Mouse (Mus musculus): ENCODE results near the gene Cd48. TPM values are rescaled to one million over a fixed set of nuclear protein-coding genes. Genes with fewer than 3 reads are reported as not detected.
A peak's percentile ranks its signal among the peaks of the same experiment; 100 is the strongest.
"Not testable (repeated sequence)": the region's sequence is repeated elsewhere in the genome, so short reads cannot be mapped to it uniquely, and the experiment has no call there.

Cd48 gene
- total RNA-seq, 2 experiments from 2014 or later, result 138 to 167 TPM

GRCm38 (mm10) chr1:171687320-171687719, 5.5 kb downstream of the Cd48 start:
- ATAC-seq (replicated peaks; ENCODE audit: poor library complexity, severe bottlenecking), result peak; percentile 93

- ATAC-seq (replicated peaks; ENCODE audit: poor library complexity, severe bottlenecking), result no peak
Measured at GRCm38 (mm10) chr1:171693918-171694317, 12.1 kb downstream of the Cd48 start.

- ATAC-seq (replicated peaks; ENCODE audit: poor library complexity, severe bottlenecking), result peak; percentile 96
Measured at GRCm38 (mm10) chr1:171698983-171699382, 17.2 kb downstream of the Cd48 start.

- ATAC-seq (replicated peaks; ENCODE audit: poor library complexity, severe bottlenecking), result not testable (repeated sequence)
Measured at GRCm38 (mm10) chr1:171713736-171714135, 31.9 kb downstream of the Cd48 start.

GRCm38 (mm10) chr1:171715434-171715833, 33.6 kb downstream of the Cd48 start:
- no peak for ATAC-seq (replicated peaks; ENCODE audit: poor library complexity, severe bottlenecking)

- ATAC-seq (replicated peaks; ENCODE audit: poor library complexity, severe bottlenecking), result no peak
Measured at GRCm38 (mm10) chr1:171716232-171716631, 34.4 kb downstream of the Cd48 start.

GRCm38 (mm10) chr1:171731195-171731594, 49.4 kb downstream of the Cd48 start:
- ATAC-seq (replicated peaks; ENCODE audit: poor library complexity, severe bottlenecking), result no peak

- ATAC-seq (replicated peaks; ENCODE audit: poor library complexity, severe bottlenecking), result peak; percentile 80
Measured at GRCm38 (mm10) chr1:171734898-171735297, 53.1 kb downstream of the Cd48 start.

GRCm38 (mm10) chr1:171748127-171748969, 66.5 kb downstream of the Cd48 start:
- ATAC-seq (replicated peaks; ENCODE audit: poor library complexity, severe bottlenecking), result no peak

Other genes starting within 250 kb of the Cd48 start
- not detected in 2 replicates for gene F11r, start 244.5 kb upstream of the Cd48 start, total RNA-seq (2014; fragmentation: Nextera tagmentation)
- 5.8 TPM in 1 of 2 replicates, not detected in the other for gene F11r, start 244.5 kb upstream of the Cd48 start, total RNA-seq (2017)
- 3.2 and 4.7 TPM in 2 replicates for gene Alyref2, start 178.5 kb upstream of the Cd48 start, total RNA-seq (2014; fragmentation: Nextera tagmentation)
- 6.4 and 13.2 TPM in 2 replicates for gene Alyref2, start 178.5 kb upstream of the Cd48 start, total RNA-seq (2017)
- gene Itln1, start 146.7 kb upstream of the Cd48 start, total RNA-seq (2014; fragmentation: Nextera tagmentation), result not detected in 2 replicates
- gene Itln1, start 146.7 kb upstream of the Cd48 start, total RNA-seq (2017), result not detected in 2 replicates
- 5.5 and 6.7 TPM in 2 replicates for gene Cd244a, start 122.8 kb upstream of the Cd48 start, total RNA-seq (2014; fragmentation: Nextera tagmentation)
- gene Cd244a, start 122.8 kb upstream of the Cd48 start, total RNA-seq (2017), result 5.6 and 7.9 TPM in 2 replicates
- gene Ly9, start 74.6 kb upstream of the Cd48 start, total RNA-seq (2014; fragmentation: Nextera tagmentation), result 19.8 and 22.0 TPM in 2 replicates
- gene Ly9, start 74.6 kb upstream of the Cd48 start, total RNA-seq (2017), result 22.3 and 29.9 TPM in 2 replicates
- 0.64 TPM in 1 of 2 replicates, not detected in the other for gene Slamf7, start 29.0 kb upstream of the Cd48 start, total RNA-seq (2014; fragmentation: Nextera tagmentation)
- 0.69 TPM in 1 of 2 replicates, not detected in the other for gene Slamf7, start 29.0 kb upstream of the Cd48 start, total RNA-seq (2017)
- not detected in 2 replicates for gene Slamf1, start 85.1 kb downstream of the Cd48 start, total RNA-seq (2014; fragmentation: Nextera tagmentation)
- 0.04 TPM in 1 of 2 replicates, not detected in the other for gene Slamf1, start 85.1 kb downstream of the Cd48 start, total RNA-seq (2017)
- 27.8 and 46.4 TPM in 2 replicates for gene Cd84, start 157.7 kb downstream of the Cd48 start, total RNA-seq (2014; fragmentation: Nextera tagmentation)
- 65.1 and 76.7 TPM in 2 replicates for gene Cd84, start 157.7 kb downstream of the Cd48 start, total RNA-seq (2017)
- 1.6 and 2.3 TPM in 2 replicates for gene Gm10521, start 213.7 kb downstream of the Cd48 start, total RNA-seq (2014; fragmentation: Nextera tagmentation)
- gene Gm10521, start 213.7 kb downstream of the Cd48 start, total RNA-seq (2017), result 1.3 and 1.9 TPM in 2 replicates
- 1.9 and 4.8 TPM in 2 replicates for gene Slamf6, start 235.5 kb downstream of the Cd48 start, total RNA-seq (2014; fragmentation: Nextera tagmentation)
- 1.4 and 4.7 TPM in 2 replicates for gene Slamf6, start 235.5 kb downstream of the Cd48 start, total RNA-seq (2017)